Mouse (Mus musculus) heart, embryonic 10.5 days (tissue): ENCODE data around the gene Mlycd. TPM values are rescaled to one million over a fixed set of nuclear protein-coding genes. Genes with fewer than 3 reads are reported as not detected.
A peak's percentile ranks its signal among the peaks of the same experiment; 100 is the strongest.
"Not testable (repeated sequence)": the region's sequence is repeated elsewhere in the genome, so short reads cannot be mapped to it uniquely, and the experiment has no call there.

Experiments used
- DNase-seq: peaks from one replicate; pipeline ENCODE4 v3.0.0-alpha.2; 2017; ENCODE audit warnings: low spot score
- H3K27ac ChIP-seq: fragments of 300-500 bp; sonication (generic); 2 replicates; pipeline ENCODE4 v1.5.1; 2016; ENCODE audit warnings: mild to moderate bottlenecking
- H3K27me3 ChIP-seq: fragments of 300-500 bp; sonication (generic); 2 replicates; pipeline ENCODE4 v1.6.1; 2016; ENCODE audit warnings: mild to moderate bottlenecking; ENCODE audit not compliant: poor library complexity, insufficient read depth, severe bottlenecking
- H3K36me3 ChIP-seq: fragments of 300-500 bp; sonication (generic); 2 replicates; pipeline ENCODE4 v1.6.1; 2016; ENCODE audit warnings: mild to moderate bottlenecking, moderate library complexity
- H3K4me1 ChIP-seq: fragments of 300-500 bp; sonication (generic); 2 replicates; pipeline ENCODE4 v1.6.1; 2016; ENCODE audit warnings: mild to moderate bottlenecking
- H3K4me3 ChIP-seq: fragments of 300-500 bp; sonication (generic); 2 replicates; pipeline ENCODE4 v1.5.1; 2016; ENCODE audit warnings: mild to moderate bottlenecking, moderate library complexity
- H3K9me3 ChIP-seq: fragments of 300-500 bp; sonication (generic); 2 replicates; pipeline ENCODE4 v1.6.1; 2016; ENCODE audit warnings: mild to moderate bottlenecking, moderate library complexity
- WGBS: fragments of 180-500 bp; shearing (Covaris S2); methylation state at CpG from one replicate; pipeline ENCODE4 v1.1.7; 2016; 5-methylcytosine and 5-hydroxymethylcytosine counted together
- polyA plus RNA-seq: library from polyadenylated mRNA; unstranded; fragments of >200 nt; fragmentation: Nextera tagmentation; extraction: Ambion mirVana; gene quantifications from 2 replicates; pipeline ENCODE4 v1.2.1, GENCODE M21; 2016

Gene Mlycd
- polyA plus RNA-seq: 15.2 and 17.7 TPM in 2 replicates

GRCm38 (mm10) chr8:119394524-119395026 is at the start of gene Mlycd:
Gene Mlycd, plus strand, starts transcription at chr8:119394878.
- Histone ChIP-seq H3K9me3 (no peaks in the 10 kb centered on the region), H3K4me3 (peak within 1 kb of the TSS; percentile 85), H3K36me3 (peaks cover 11% of the 10 kb centered on the region; the same call in 1 of the 2 replicates), H3K4me1 (peaks cover 28% of the 10 kb centered on the region), H3K27ac (peak within 1 kb of the TSS; percentile 91), H3K27me3 (no peaks in the 10 kb centered on the region)
- WGBS: 3% methylated on average over 42 of the region's 44 CpGs
- peak; percentile 96 for DNase-seq

- DNase-seq: no peak
- H3K4me3 ChIP-seq: peak overlapping the region; percentile 99
- WGBS: 46% methylated on average over 22 of the region's 22 CpGs
- peaks cover 37% of the 10 kb centered on the region for H3K36me3 ChIP-seq
- H3K4me1 ChIP-seq: peaks cover 8% of the 10 kb centered on the region
- no peaks in the 10 kb centered on the region for H3K27me3 ChIP-seq
- H3K9me3 ChIP-seq: no peaks in the 10 kb centered on the region
- H3K27ac ChIP-seq: peak overlapping the region; percentile 94
These were observed 49.5 kb upstream of the Mlycd start for GRCm38 (mm10) chr8:119345029-119345682.

GRCm38 (mm10) chr8:119345683-119346075 is 49.0 kb upstream of the Mlycd start:
- 73% methylated on average over 15 of the region's 15 CpGs for WGBS
- Histone ChIP-seq H3K27ac (no peak overlapping the region), H3K36me3 (peaks cover 42% of the 10 kb centered on the region), H3K4me1 (peaks cover 10% of the 10 kb centered on the region), H3K9me3 (no peaks in the 10 kb centered on the region), H3K4me3 (peak overlapping the region; percentile 99; the same call in 1 of the 2 replicates), H3K27me3 (no peaks in the 10 kb centered on the region)
- no peak for DNase-seq

GRCm38 (mm10) chr8:119351647-119352046 is 43.0 kb upstream of the Mlycd start:
- Histone ChIP-seq H3K27me3 (no peaks in the 10 kb centered on the region), H3K4me3 (no peak overlapping the region), H3K36me3 (peaks cover 47% of the 10 kb centered on the region), H3K9me3 (no peaks in the 10 kb centered on the region), H3K27ac (no peak overlapping the region), H3K4me1 (peaks cover 6% of the 10 kb centered on the region; the same call in 1 of the 2 replicates)
- 91% methylated on average over 19 of the region's 19 CpGs for WGBS
- DNase-seq: peak; percentile 63

GRCm38 (mm10) chr8:119352977-119353658 is 41.6 kb upstream of the Mlycd start:
- H3K27ac ChIP-seq: peak overlapping the region; percentile 2; the same call in 1 of the 2 replicates
- H3K9me3 ChIP-seq: no peaks in the 10 kb centered on the region
- no peak overlapping the region for H3K4me3 ChIP-seq
- H3K27me3 ChIP-seq: no peaks in the 10 kb centered on the region
- WGBS: 70% methylated on average over 10 of the region's 10 CpGs
- H3K36me3 ChIP-seq: peaks cover 33% of the 10 kb centered on the region
- peak; percentile 72 for DNase-seq
- H3K4me1 ChIP-seq: peaks cover 6% of the 10 kb centered on the region; the same call in 1 of the 2 replicates

GRCm38 (mm10) chr8:119353659-119354023 is 41.0 kb upstream of the Mlycd start:
- no peaks in the 10 kb centered on the region for H3K9me3 ChIP-seq
- H3K4me3 ChIP-seq: no peak overlapping the region
- no peak overlapping the region for H3K27ac ChIP-seq
- WGBS: 83% methylated on average over 6 of the region's 6 CpGs
- peaks cover 6% of the 10 kb centered on the region; the same call in 1 of the 2 replicates for H3K4me1 ChIP-seq
- no peaks in the 10 kb centered on the region for H3K27me3 ChIP-seq
- H3K36me3 ChIP-seq: peaks cover 27% of the 10 kb centered on the region
- DNase-seq: no peak

GRCm38 (mm10) chr8:119356631-119357030 is 38.0 kb upstream of the Mlycd start:
- not testable (repeated sequence) for H3K4me1 ChIP-seq, H3K9me3 ChIP-seq, H3K27ac ChIP-seq, H3K4me3 ChIP-seq, H3K27me3 ChIP-seq, DNase-seq, H3K36me3 ChIP-seq
- 67% methylated on average over 5 of the region's 5 CpGs for WGBS

- Histone ChIP-seq H3K27me3 (0 out of 2 replicates have a peak, but pooled peaks cover 6% of the 10 kb centered on the region), H3K4me3 (no peak overlapping the region), H3K4me1 (peaks cover 3% of the 10 kb centered on the region; the same call in 1 of the 2 replicates), H3K9me3 (no peaks in the 10 kb centered on the region), H3K36me3 (no peaks in the 10 kb centered on the region), H3K27ac (no peak overlapping the region)
- DNase-seq: no peak
- 74% methylated on average over 7 of the region's 7 CpGs for WGBS
These were observed 36.5 kb upstream of the Mlycd start for GRCm38 (mm10) chr8:119358175-119358574.

- Histone ChIP-seq H3K4me1 (peaks cover 3% of the 10 kb centered on the region; the same call in 1 of the 2 replicates), H3K36me3 (no peaks in the 10 kb centered on the region), H3K4me3 (no peak overlapping the region), H3K27me3 (0 out of 2 replicates have a peak, but pooled peaks cover 6% of the 10 kb centered on the region), H3K9me3 (no peaks in the 10 kb centered on the region), H3K27ac (no peak overlapping the region)
- WGBS: 45% methylated on average over 14 of the region's 14 CpGs
- no peak for DNase-seq
These were observed 35.8 kb upstream of the Mlycd start for GRCm38 (mm10) chr8:119358836-119359235.

- no peak overlapping the region for H3K27ac ChIP-seq
- WGBS: 79% methylated on average over 8 of the region's 8 CpGs
- H3K4me3 ChIP-seq: no peak overlapping the region
- no peaks in the 10 kb centered on the region for H3K9me3 ChIP-seq
- H3K4me1 ChIP-seq: no peaks in the 10 kb centered on the region
- H3K36me3 ChIP-seq: no peaks in the 10 kb centered on the region
- H3K27me3 ChIP-seq: 0 out of 2 replicates have a peak, but pooled peaks cover 6% of the 10 kb centered on the region
- no peak for DNase-seq
These were observed 33.9 kb upstream of the Mlycd start for GRCm38 (mm10) chr8:119360686-119361295.

GRCm38 (mm10) chr8:119374716-119375115 is 20.0 kb upstream of the Mlycd start:
- not testable (repeated sequence) for H3K36me3 ChIP-seq
- 79% methylated on average over 9 of the region's 9 CpGs for WGBS

GRCm38 (mm10) chr8:119378476-119378875 is 16.2 kb upstream of the Mlycd start:
- Histone ChIP-seq H3K4me3 (no peak overlapping the region), H3K9me3 (no peaks in the 10 kb centered on the region), H3K36me3 (no peaks in the 10 kb centered on the region), H3K27me3 (no peaks in the 10 kb centered on the region), H3K27ac (no peak overlapping the region), H3K4me1 (no peaks in the 10 kb centered on the region)
- 73% methylated on average over 7 of the region's 7 CpGs for WGBS
- DNase-seq: no peak

More at GRCm38 (mm10) chr8:119374716-119375115, 20.0 kb upstream of the Mlycd start:
- not testable (repeated sequence) for H3K9me3 ChIP-seq, DNase-seq, H3K27me3 ChIP-seq, H3K27ac ChIP-seq, H3K4me1 ChIP-seq, H3K4me3 ChIP-seq

- H3K9me3 ChIP-seq: no peaks in the 10 kb centered on the region
- WGBS: 44% methylated on average over 4 of the region's 4 CpGs
- no peaks in the 10 kb centered on the region for H3K4me1 ChIP-seq
- H3K4me3 ChIP-seq: no peak overlapping the region
- no peaks in the 10 kb centered on the region; the same call in 1 of the 2 replicates for H3K27me3 ChIP-seq
- H3K27ac ChIP-seq: no peak overlapping the region
- H3K36me3 ChIP-seq: no peaks in the 10 kb centered on the region
- DNase-seq: no peak
These were observed 14.1 kb upstream of the Mlycd start for GRCm38 (mm10) chr8:119380619-119381018.
